Mouse (Mus musculus) liver, adult 2 months (tissue): ENCODE measurements around the gene Ak5. TPM values are rescaled to one million over a fixed set of nuclear protein-coding genes. Genes with fewer than 3 reads are reported as not detected.

Source experiments
- DNase-seq: peaks from one replicate; pipeline ENCODE4 v3.0.0-alpha.2; 2011; ENCODE audit warnings: low read depth, low spot score; ENCODE audit errors: extremely low read depth
- H3K27ac ChIP-seq: fragments of 200-500 bp; replicated peaks from 2 replicates; pipeline ENCODE4 v1.5.1; 2012; ENCODE audit warnings: low read depth, mild to moderate bottlenecking, control low read depth, inconsistent platforms, low read length; ENCODE audit not compliant: insufficient read depth
- H3K27me3 ChIP-seq: fragments of 200-500 bp; 2 replicates; pipeline ENCODE4 v1.6.1; 2012; ENCODE audit warnings: mild to moderate bottlenecking, moderate library complexity, low read length, inconsistent platforms; ENCODE audit not compliant: control insufficient read depth, insufficient read depth
- H3K36me3 ChIP-seq: fragments of 200-500 bp; 2 replicates; pipeline ENCODE4 v1.6.1; 2012; ENCODE audit warnings: low read length, inconsistent platforms; ENCODE audit not compliant: control insufficient read depth, insufficient read depth
- H3K4me1 ChIP-seq: fragments of 200-500 bp; 2 replicates; pipeline ENCODE4 v1.6.1; 2011; ENCODE audit warnings: low read length; ENCODE audit not compliant: control insufficient read depth, insufficient read depth
- H3K4me3 ChIP-seq: fragments of 200-500 bp; 2 replicates; pipeline ENCODE4 v1.5.1; 2011; ENCODE audit warnings: low read depth, mild to moderate bottlenecking, control low read depth, low read length, moderate library complexity; ENCODE audit not compliant: insufficient read depth
- H3K79me2 ChIP-seq: fragments of 200-500 bp; 2 replicates; pipeline ENCODE4 v1.6.1; 2012; ENCODE audit warnings: inconsistent platforms, mild to moderate bottlenecking, low read length, moderate library complexity; ENCODE audit not compliant: control insufficient read depth, insufficient read depth
- H3K9ac ChIP-seq: fragments of 200-500 bp; 2 replicates; pipeline ENCODE4 v1.6.1; 2012; ENCODE audit warnings: low read depth, mild to moderate bottlenecking, control low read depth, inconsistent platforms, low read length
- CTCF ChIP-seq: fragments of 200-500 bp; IDR thresholded peaks from 2 replicates; pipeline ENCODE4 v1.5.1; 2011; ENCODE audit warnings: low read depth, low read length, control low read depth
- POLR2A ChIP-seq: fragments of 200-500 bp; IDR thresholded peaks from 2 replicates; pipeline ENCODE4 v1.6.1; 2011; ENCODE audit warnings: low read length, control low read depth; ENCODE audit not compliant: insufficient read depth; ENCODE audit errors: extremely low read depth
- WGBS: fragments of 180-500 bp; shearing (Covaris S2); methylation state at CpG from one replicate; pipeline ENCODE4 v1.1.7; 2018; 5-methylcytosine and 5-hydroxymethylcytosine counted together
- polyA plus RNA-seq: library from polyadenylated mRNA; depleted of rRNA; stranded (reverse); fragments of >200 nt; gene quantifications from 2 replicates; pipeline ENCODE4 v1.2.3, GENCODE M21; 2012
- total RNA-seq: library from RNA; depleted of rRNA; stranded (reverse); fragments of >200 nt; gene quantifications from 2 replicates; pipeline ENCODE4 v1.2.3, GENCODE M21; 2014

Ak5 gene
- total and polyA plus RNA-seq, 2 experiments = not detected

- Histone ChIP-seq H3K4me3 (no peak overlapping the region), H3K27me3 (no peaks in the 10 kb centered on the region), H3K27ac (no peak overlapping the region), H3K36me3 (no peaks in the 10 kb centered on the region), H3K79me2 (no peaks in the 10 kb centered on the region), H3K4me1 (no peaks in the 10 kb centered on the region), H3K9ac (no peak overlapping the region)
- TF ChIP-seq CTCF (no peak), POLR2A (no peak)
- DNase-seq = no peak
- 61% methylated on average over 11 of the region's 11 CpGs for WGBS
Observed at GRCm38 (mm10) chr3:152620534-152620933, 47.6 kb downstream of the Ak5 start.

GRCm38 (mm10) chr3:152620058-152620457 is 48.1 kb downstream of the Ak5 start:
- Histone ChIP-seq H3K4me1 (no peaks in the 10 kb centered on the region), H3K27ac (no peak overlapping the region), H3K36me3 (no peaks in the 10 kb centered on the region), H3K9ac (no peak overlapping the region), H3K79me2 (no peaks in the 10 kb centered on the region), H3K27me3 (no peaks in the 10 kb centered on the region), H3K4me3 (no peak overlapping the region)
- DNase-seq = no peak
- no peak for TF ChIP-seq CTCF
- TF ChIP-seq POLR2A = no peak
- 90% methylated on average over 11 of the region's 11 CpGs for WGBS

GRCm38 (mm10) chr3:152609076-152609475 is 59.1 kb downstream of the Ak5 start:
- H3K4me3 ChIP-seq = no peak overlapping the region
- no peak overlapping the region for H3K9ac ChIP-seq
- H3K36me3 ChIP-seq = no peaks in the 10 kb centered on the region
- H3K27me3 ChIP-seq = no peaks in the 10 kb centered on the region
- H3K27ac ChIP-seq = no peak overlapping the region
- TF ChIP-seq POLR2A = no peak
- TF ChIP-seq CTCF = no peak
- H3K4me1 ChIP-seq = no peaks in the 10 kb centered on the region
- no peaks in the 10 kb centered on the region for H3K79me2 ChIP-seq
- no peak for DNase-seq
- WGBS = 88% methylated on average over 5 of the region's 5 CpGs

- TF ChIP-seq POLR2A (no peak), CTCF (no peak)
- 73% methylated on average over 11 of the region's 11 CpGs for WGBS
- DNase-seq = no peak
- no peaks in the 10 kb centered on the region for H3K79me2 ChIP-seq
- no peak overlapping the region for H3K27ac ChIP-seq
- no peaks in the 10 kb centered on the region for H3K36me3 ChIP-seq
- H3K9ac ChIP-seq = no peak overlapping the region
- no peaks in the 10 kb centered on the region for H3K4me1 ChIP-seq
- H3K27me3 ChIP-seq = no peaks in the 10 kb centered on the region
- H3K4me3 ChIP-seq = no peak overlapping the region
Observed at GRCm38 (mm10) chr3:152605849-152606248, 62.3 kb downstream of the Ak5 start.

- H3K27ac ChIP-seq = no peak overlapping the region
- no peaks in the 10 kb centered on the region for H3K79me2 ChIP-seq
- no peaks in the 10 kb centered on the region for H3K36me3 ChIP-seq
- no peak overlapping the region for H3K9ac ChIP-seq
- no peak overlapping the region for H3K4me3 ChIP-seq
- TF ChIP-seq CTCF = no peak
- TF ChIP-seq POLR2A = no peak
- no peaks in the 10 kb centered on the region for H3K4me1 ChIP-seq
- peaks cover 2% of the 10 kb centered on the region; the same call in 1 of the 2 replicates for H3K27me3 ChIP-seq
- 92% methylated on average over 6 of the region's 6 CpGs for WGBS
- no peak for DNase-seq
Observed at GRCm38 (mm10) chr3:152599679-152600078, 68.5 kb downstream of the Ak5 start.

GRCm38 (mm10) chr3:152596406-152597050 is 71.6 kb downstream of the Ak5 start:
- H3K4me1 ChIP-seq = no peaks in the 10 kb centered on the region
- no peak overlapping the region for H3K9ac ChIP-seq
- peaks cover 2% of the 10 kb centered on the region; the same call in 1 of the 2 replicates for H3K27me3 ChIP-seq
- TF ChIP-seq POLR2A (no peak), CTCF (no peak)
- H3K4me3 ChIP-seq = no peak overlapping the region
- H3K79me2 ChIP-seq = no peaks in the 10 kb centered on the region
- WGBS = 80% methylated on average over 7 of the region's 7 CpGs
- no peaks in the 10 kb centered on the region for H3K36me3 ChIP-seq
- no peak for DNase-seq
- H3K27ac ChIP-seq = no peak overlapping the region
